Mouse (Mus musculus): Measurements from ENCODE around the gene Spata48.

GRCm38 (mm10) chr11:11514920-11515319, 53.0 kb downstream of the Spata48 start:
- TF ChIP-seq CTCF (IDR thresholded peaks at IDR 0.05; ENCODE audit: low read depth, low read length) (no peak), POLR2A (IDR thresholded peaks at IDR 0.05; ENCODE audit: insufficient read depth, low read length) (no peak), EP300 (IDR thresholded peaks at IDR 0.05; ENCODE audit: insufficient read depth, low read depth, low read length) (no peak)

Measured in ES-Bruce4 (cell line).